Mouse (Mus musculus): Measurements from ENCODE around the gene Mtmr14. TPM values are rescaled to one million over a fixed set of nuclear protein-coding genes. Genes with fewer than 3 reads are reported as not detected.

Gene Mtmr14
- polyA plus RNA-seq, 1 experiment from 2014 or later = 34.1 TPM

- H3K9me3 ChIP-seq (ENCODE audit: control insufficient read depth, low read length) = no peaks in the 10 kb centered on the region
- H3K36me3 ChIP-seq (ENCODE audit: control insufficient read depth, insufficient read depth, low read length) = peaks cover 52% of the 10 kb centered on the region
- no peak overlapping the region for H3K4me2 ChIP-seq (ENCODE audit: low read length)
- 90% methylated on average over 7 of the region's 7 CpGs for WGBS
- no peak overlapping the region for H3K9ac ChIP-seq (ENCODE audit: low read depth, low read length)
- no peak overlapping the region for H3K4me3 ChIP-seq (ENCODE audit: low read length)
- no peaks in the 10 kb centered on the region for H3K4me1 ChIP-seq (ENCODE audit: control insufficient read depth, insufficient read depth, low read depth, low read length)
- ATAC-seq = no peak
- no peak overlapping the region for H3K27ac ChIP-seq (ENCODE audit: low read depth, low read length)
- H3K27me3 ChIP-seq (replicated peaks; ENCODE audit: control insufficient read depth, insufficient read depth, low read length) = no peaks in the 10 kb centered on the region
Measured at GRCm38 (mm10) chr6:113266996-113267655, 29.5 kb downstream of the Mtmr14 start.

GRCm38 (mm10) chr6:113267988-113268387 is 30.3 kb downstream of the Mtmr14 start:
- Histone ChIP-seq H3K27ac (ENCODE audit: low read depth, low read length) (no peak overlapping the region), H3K36me3 (ENCODE audit: control insufficient read depth, insufficient read depth, low read length) (peaks cover 53% of the 10 kb centered on the region), H3K4me1 (ENCODE audit: control insufficient read depth, insufficient read depth, low read depth, low read length) (no peaks in the 10 kb centered on the region), H3K9ac (ENCODE audit: low read depth, low read length) (no peak overlapping the region), H3K27me3 (replicated peaks; ENCODE audit: control insufficient read depth, insufficient read depth, low read length) (no peaks in the 10 kb centered on the region), H3K4me2 (ENCODE audit: low read length) (no peak overlapping the region), H3K9me3 (ENCODE audit: control insufficient read depth, low read length) (no peaks in the 10 kb centered on the region), H3K4me3 (ENCODE audit: low read length) (no peak overlapping the region)
- 96% methylated on average over 1 of the region's 1 CpGs for WGBS
- no peak for ATAC-seq

GRCm38 (mm10) chr6:113272365-113272764 is 34.7 kb downstream of the Mtmr14 start:
- H3K4me3 ChIP-seq (ENCODE audit: low read length) = no peak overlapping the region
- peak; percentile 68; the same call in 1 of the 2 replicates for ATAC-seq
- H3K4me2 ChIP-seq (ENCODE audit: low read length) = no peak overlapping the region
- no peaks in the 10 kb centered on the region for H3K9me3 ChIP-seq (ENCODE audit: control insufficient read depth, low read length)
- no peaks in the 10 kb centered on the region for H3K4me1 ChIP-seq (ENCODE audit: control insufficient read depth, insufficient read depth, low read depth, low read length)
- H3K27me3 ChIP-seq (replicated peaks; ENCODE audit: control insufficient read depth, insufficient read depth, low read length) = no peaks in the 10 kb centered on the region
- no peak overlapping the region for H3K9ac ChIP-seq (ENCODE audit: low read depth, low read length)
- peaks cover 44% of the 10 kb centered on the region for H3K36me3 ChIP-seq (ENCODE audit: control insufficient read depth, insufficient read depth, low read length)
- 85% methylated on average over 3 of the region's 3 CpGs for WGBS
- no peak overlapping the region; the same call in 1 of the 2 replicates for H3K27ac ChIP-seq (ENCODE audit: low read depth, low read length)

- peaks cover 4% of the 10 kb centered on the region; the same call in 1 of the 2 replicates for H3K27me3 ChIP-seq (replicated peaks; ENCODE audit: control insufficient read depth, insufficient read depth, low read length)
- H3K4me3 ChIP-seq (ENCODE audit: low read length) = no peak overlapping the region
- peaks cover 30% of the 10 kb centered on the region for H3K36me3 ChIP-seq (ENCODE audit: control insufficient read depth, insufficient read depth, low read length)
- 70% methylated on average over 3 of the region's 4 CpGs for WGBS
- H3K9me3 ChIP-seq (ENCODE audit: control insufficient read depth, low read length) = no peaks in the 10 kb centered on the region
- no peak overlapping the region for H3K9ac ChIP-seq (ENCODE audit: low read depth, low read length)
- peaks cover under 1% of the 10 kb centered on the region for H3K4me1 ChIP-seq (ENCODE audit: control insufficient read depth, insufficient read depth, low read depth, low read length)
- ATAC-seq = no peak
- no peak overlapping the region for H3K27ac ChIP-seq (ENCODE audit: low read depth, low read length)
- H3K4me2 ChIP-seq (ENCODE audit: low read length) = no peak overlapping the region
Measured at GRCm38 (mm10) chr6:113276846-113277245, 39.2 kb downstream of the Mtmr14 start.

GRCm38 (mm10) chr6:113281676-113282075 is 44.0 kb downstream of the Mtmr14 start:
- no peak overlapping the region for H3K27ac ChIP-seq (ENCODE audit: low read depth, low read length)
- 55% methylated on average over 6 of the region's 6 CpGs for WGBS
- peak overlapping the region; percentile 70 for H3K4me2 ChIP-seq (ENCODE audit: low read length)
- H3K27me3 ChIP-seq (replicated peaks; ENCODE audit: control insufficient read depth, insufficient read depth, low read length) = peaks cover 15% of the 10 kb centered on the region
- no peak overlapping the region; the same call in 1 of the 2 replicates for H3K9ac ChIP-seq (ENCODE audit: low read depth, low read length)
- H3K36me3 ChIP-seq (ENCODE audit: control insufficient read depth, insufficient read depth, low read length) = peaks cover 17% of the 10 kb centered on the region
- ATAC-seq = peak; percentile 53
- H3K4me3 ChIP-seq (ENCODE audit: low read length) = peak overlapping the region; percentile 44
- no peaks in the 10 kb centered on the region for H3K9me3 ChIP-seq (ENCODE audit: control insufficient read depth, low read length)
- peaks cover 13% of the 10 kb centered on the region for H3K4me1 ChIP-seq (ENCODE audit: control insufficient read depth, insufficient read depth, low read depth, low read length)

DNA sequence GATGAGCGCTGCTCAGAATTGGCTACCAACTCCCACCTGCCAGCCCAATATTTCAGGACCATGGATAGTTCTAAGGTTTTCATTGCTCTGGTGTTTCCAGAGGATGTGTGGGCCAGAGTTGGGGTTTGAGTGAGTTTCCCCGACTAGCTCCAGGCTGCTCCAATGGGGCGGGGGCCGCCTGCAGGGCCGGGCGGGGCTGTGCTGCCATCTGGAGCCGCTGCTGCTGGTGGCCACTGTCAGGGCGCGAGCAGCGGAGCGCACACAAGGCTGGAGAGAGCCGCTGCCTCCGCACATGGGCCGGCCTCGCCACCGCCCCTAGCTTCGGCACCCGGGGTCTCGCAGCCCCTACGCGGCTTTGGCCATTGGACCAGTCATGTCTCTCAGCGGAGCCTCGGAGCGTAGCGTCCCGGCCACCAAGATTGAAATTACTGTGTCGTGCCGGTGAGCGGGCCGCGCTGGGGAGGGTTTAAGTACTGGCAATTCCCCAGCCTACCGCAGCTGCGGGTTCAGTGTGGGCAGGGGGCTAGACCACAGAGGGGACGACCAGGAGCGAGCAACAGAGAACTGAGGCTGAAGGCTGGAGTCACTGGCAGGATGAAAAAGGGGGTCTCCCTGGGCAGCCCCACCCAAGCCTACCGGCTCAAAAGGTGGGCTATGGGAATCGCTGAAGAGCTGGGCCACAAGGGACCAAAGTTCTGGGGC is 44.6 kb downstream of the Mtmr14 start, which contains the start of gene Cpne9:
Gene Cpne9, plus strand, starts transcription at position 207 of the 702 bp plus-strand sequence.
- no peaks in the 10 kb centered on the region for H3K9me3 ChIP-seq (ENCODE audit: control insufficient read depth, low read length)
- H3K4me2 ChIP-seq (ENCODE audit: low read length) = peak within 1 kb of the TSS; percentile 70
- peak within 1 kb of the TSS; percentile 44 for H3K4me3 ChIP-seq (ENCODE audit: low read length)
- no peak within 1 kb of the TSS for H3K27ac ChIP-seq (ENCODE audit: low read depth, low read length)
- WGBS = 2% methylated on average over 37 of the region's 37 CpGs
- H3K4me1 ChIP-seq (ENCODE audit: control insufficient read depth, insufficient read depth, low read depth, low read length) = peaks cover 13% of the 10 kb centered on the region
- peak within 1 kb of the TSS; percentile 65 for H3K9ac ChIP-seq (ENCODE audit: low read depth, low read length)
- H3K27me3 ChIP-seq (replicated peaks; ENCODE audit: control insufficient read depth, insufficient read depth, low read length) = peaks cover 15% of the 10 kb centered on the region
- H3K36me3 ChIP-seq (ENCODE audit: control insufficient read depth, insufficient read depth, low read length) = peaks cover 15% of the 10 kb centered on the region; the same call in 1 of the 2 replicates
- ATAC-seq = peak; percentile 87

- WGBS = 3% methylated on average over 20 of the region's 22 CpGs
- Histone ChIP-seq H3K27ac (ENCODE audit: low read depth, low read length) (no peak overlapping the region), H3K9ac (ENCODE audit: low read depth, low read length) (peak overlapping the region; percentile 65), H3K4me1 (ENCODE audit: control insufficient read depth, insufficient read depth, low read depth, low read length) (peaks cover 13% of the 10 kb centered on the region), H3K4me3 (ENCODE audit: low read length) (peak overlapping the region; percentile 44), H3K4me2 (ENCODE audit: low read length) (peak overlapping the region; percentile 70), H3K36me3 (ENCODE audit: control insufficient read depth, insufficient read depth, low read length) (peaks cover 11% of the 10 kb centered on the region; the same call in 1 of the 2 replicates), H3K9me3 (ENCODE audit: control insufficient read depth, low read length) (no peaks in the 10 kb centered on the region), H3K27me3 (replicated peaks; ENCODE audit: control insufficient read depth, insufficient read depth, low read length) (peaks cover 15% of the 10 kb centered on the region)
- ATAC-seq = peak; percentile 23; the same call in 1 of the 2 replicates
Measured at GRCm38 (mm10) chr6:113282969-113283368, 45.3 kb downstream of the Mtmr14 start.

- H3K4me1 ChIP-seq (ENCODE audit: control insufficient read depth, insufficient read depth, low read depth, low read length) = peaks cover 13% of the 10 kb centered on the region
- H3K4me2 ChIP-seq (ENCODE audit: low read length) = peak overlapping the region; percentile 70
- no peaks in the 10 kb centered on the region for H3K9me3 ChIP-seq (ENCODE audit: control insufficient read depth, low read length)
- H3K27ac ChIP-seq (ENCODE audit: low read depth, low read length) = no peak overlapping the region
- 9% methylated on average over 6 of the region's 6 CpGs for WGBS
- peaks cover 8% of the 10 kb centered on the region; the same call in 1 of the 2 replicates for H3K36me3 ChIP-seq (ENCODE audit: control insufficient read depth, insufficient read depth, low read length)
- H3K9ac ChIP-seq (ENCODE audit: low read depth, low read length) = no peak overlapping the region; the same call in 1 of the 2 replicates
- no peak for ATAC-seq
- peaks cover 15% of the 10 kb centered on the region for H3K27me3 ChIP-seq (replicated peaks; ENCODE audit: control insufficient read depth, insufficient read depth, low read length)
- peak overlapping the region; percentile 44; the same call in 1 of the 2 replicates for H3K4me3 ChIP-seq (ENCODE audit: low read length)
Measured at GRCm38 (mm10) chr6:113283500-113283899, 45.9 kb downstream of the Mtmr14 start.

DNA sequence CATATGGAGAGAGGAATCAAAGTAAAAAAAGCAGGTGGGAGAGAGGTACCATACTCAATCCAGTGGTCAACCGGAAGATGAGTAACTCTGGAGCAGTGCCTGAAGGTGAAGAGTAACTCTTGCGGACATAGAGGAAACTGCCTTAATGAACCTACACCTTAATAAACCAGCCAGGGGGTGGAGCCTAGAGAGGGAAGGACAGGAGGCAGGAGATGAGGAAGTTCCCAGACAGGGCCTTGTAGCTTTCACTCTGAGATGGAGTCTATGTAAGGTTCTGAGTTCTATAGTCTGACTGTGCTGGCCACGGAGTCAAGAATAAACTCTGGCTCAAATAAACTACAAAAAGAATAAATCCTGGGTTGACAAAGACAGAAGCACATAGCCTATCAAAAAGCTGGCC is 47.3 kb downstream of the Mtmr14 start:
- Histone ChIP-seq H3K4me2 (ENCODE audit: low read length) (no peak overlapping the region), H3K4me1 (ENCODE audit: control insufficient read depth, insufficient read depth, low read depth, low read length) (peaks cover 13% of the 10 kb centered on the region), H3K9ac (ENCODE audit: low read depth, low read length) (no peak overlapping the region), H3K27ac (ENCODE audit: low read depth, low read length) (no peak overlapping the region), H3K27me3 (replicated peaks; ENCODE audit: control insufficient read depth, insufficient read depth, low read length) (peaks cover 15% of the 10 kb centered on the region), H3K4me3 (ENCODE audit: low read length) (no peak overlapping the region), H3K9me3 (ENCODE audit: control insufficient read depth, low read length) (no peaks in the 10 kb centered on the region), H3K36me3 (ENCODE audit: control insufficient read depth, insufficient read depth, low read length) (peaks cover 5% of the 10 kb centered on the region; the same call in 1 of the 2 replicates)
- ATAC-seq = no peak
- 77% methylated on average over 3 of the region's 3 CpGs for WGBS

All from hindbrain, embryonic 16.5 days (tissue).